Mouse (Mus musculus): ENCODE results near the gene Ldlrad3. TPM values are rescaled to one million over a fixed set of nuclear protein-coding genes. Genes with fewer than 3 reads are reported as not detected.

Ldlrad3 gene
- polyA plus RNA-seq, 1 experiment: 18.5 TPM

DNA sequence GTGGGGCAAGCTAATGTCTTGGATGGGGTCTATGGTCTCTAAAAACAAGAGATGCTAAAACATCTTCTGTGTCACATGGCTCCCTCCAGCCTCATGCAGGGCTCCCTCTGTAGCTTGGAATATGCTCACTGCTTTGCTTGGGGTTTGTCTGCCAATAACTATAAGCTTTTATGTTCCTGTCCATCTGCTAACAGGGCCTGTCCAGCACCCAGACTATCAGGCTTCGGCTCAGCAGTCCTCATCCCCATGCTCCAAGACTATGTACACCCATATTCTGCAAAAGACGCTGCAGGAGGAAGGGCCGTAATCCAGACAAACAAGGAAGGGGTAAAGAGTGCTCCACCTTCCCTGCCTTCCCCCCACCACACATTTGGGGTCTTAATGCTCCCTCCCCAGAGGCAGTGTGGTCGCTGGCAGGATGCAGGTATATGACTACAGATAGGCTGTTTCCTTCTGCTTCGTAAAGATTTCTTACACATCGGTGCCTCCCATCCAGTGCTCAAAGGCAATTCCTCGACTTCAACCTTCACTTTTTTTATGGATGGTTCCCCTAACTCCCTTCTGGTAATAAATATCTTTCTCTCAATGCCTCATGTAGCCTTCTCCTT, 123.2 kb downstream of the Ldlrad3 start:
- peaks cover 10% of the 10 kb centered on the region for H3K4me1 ChIP-seq (ENCODE audit: control insufficient read depth, insufficient read depth, low read length)
- no peaks in the 10 kb centered on the region for H3K27me3 ChIP-seq (replicated peaks; ENCODE audit: control insufficient read depth, insufficient read depth, low read length)
- no peak for DNase-seq
- 81% methylated on average over 7 of the region's 7 CpGs for WGBS
- TF ChIP-seq CTCF (conservative IDR thresholded peaks at IDR 0.05; ENCODE audit: insufficient read depth, insufficient read length, low read depth, low read length) (no peak), POLR2A (IDR thresholded peaks at IDR 0.05; ENCODE audit: low read depth, low read length) (no peak)
- H3K36me3 ChIP-seq (ENCODE audit: control insufficient read depth, insufficient read depth, low read length): no peaks in the 10 kb centered on the region
- no peak overlapping the region for H3K4me3 ChIP-seq (ENCODE audit: insufficient read depth, low read depth, low read length)
- no peak overlapping the region for H3K27ac ChIP-seq (ENCODE audit: insufficient read depth, low read depth, low read length)

DNA sequence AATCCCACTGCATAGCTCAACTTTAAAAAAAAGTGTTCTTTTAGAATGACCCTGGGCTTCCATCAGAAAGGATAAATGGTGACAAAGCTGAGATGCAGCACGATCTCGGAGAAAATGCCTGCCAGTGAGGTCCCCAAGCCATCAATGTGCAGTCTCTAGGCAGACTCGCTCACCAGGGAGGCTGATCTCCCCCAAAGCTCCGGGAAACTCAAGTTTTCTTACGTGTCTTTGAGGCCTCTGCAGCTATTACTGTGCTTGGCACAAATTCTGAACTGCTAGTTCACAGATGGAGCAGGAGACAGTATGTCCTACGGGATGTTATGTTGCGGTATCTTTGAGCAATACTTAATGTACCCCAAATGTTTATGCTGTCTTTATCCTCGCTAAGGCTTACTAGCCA, 124.3 kb downstream of the Ldlrad3 start:
- peaks cover 10% of the 10 kb centered on the region for H3K4me1 ChIP-seq (ENCODE audit: control insufficient read depth, insufficient read depth, low read length)
- WGBS: 88% methylated on average over 8 of the region's 8 CpGs
- no peaks in the 10 kb centered on the region for H3K27me3 ChIP-seq (replicated peaks; ENCODE audit: control insufficient read depth, insufficient read depth, low read length)
- H3K4me3 ChIP-seq (ENCODE audit: insufficient read depth, low read depth, low read length): no peak overlapping the region
- H3K27ac ChIP-seq (ENCODE audit: insufficient read depth, low read depth, low read length): no peak overlapping the region
- no peaks in the 10 kb centered on the region for H3K36me3 ChIP-seq (ENCODE audit: control insufficient read depth, insufficient read depth, low read length)
- DNase-seq: no peak
- no peak for TF ChIP-seq CTCF (conservative IDR thresholded peaks at IDR 0.05; ENCODE audit: insufficient read depth, insufficient read length, low read depth, low read length)
- TF ChIP-seq POLR2A (IDR thresholded peaks at IDR 0.05; ENCODE audit: low read depth, low read length): no peak

DNA sequence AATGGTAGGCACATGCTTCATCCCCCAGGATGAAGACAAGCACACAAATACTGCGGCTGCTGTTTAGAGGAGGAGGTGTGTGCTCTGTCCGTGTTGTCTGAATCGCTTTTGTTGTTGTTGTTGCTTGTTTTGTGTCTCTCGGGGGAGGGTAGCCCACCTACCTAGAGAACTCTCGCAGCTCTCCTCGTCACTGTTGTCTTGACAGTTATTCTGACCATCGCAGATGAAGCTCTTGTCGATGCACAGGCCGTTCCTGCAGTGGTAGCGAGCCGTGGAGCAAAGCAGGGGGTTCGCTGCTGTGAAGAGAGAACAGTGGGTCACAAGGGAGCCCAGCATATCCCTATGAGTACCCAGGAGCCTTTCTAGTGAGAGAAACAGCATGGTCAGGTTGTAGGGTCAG, 128.4 kb downstream of the Ldlrad3 start:
- Histone ChIP-seq H3K4me1 (ENCODE audit: control insufficient read depth, insufficient read depth, low read length) (peaks cover 9% of the 10 kb centered on the region), H3K4me3 (ENCODE audit: insufficient read depth, low read depth, low read length) (no peak overlapping the region), H3K36me3 (ENCODE audit: control insufficient read depth, insufficient read depth, low read length) (no peaks in the 10 kb centered on the region), H3K27me3 (replicated peaks; ENCODE audit: control insufficient read depth, insufficient read depth, low read length) (no peaks in the 10 kb centered on the region), H3K27ac (ENCODE audit: insufficient read depth, low read depth, low read length) (no peak overlapping the region)
- TF ChIP-seq POLR2A (IDR thresholded peaks at IDR 0.05; ENCODE audit: low read depth, low read length) (no peak), CTCF (conservative IDR thresholded peaks at IDR 0.05; ENCODE audit: insufficient read depth, insufficient read length, low read depth, low read length) (no peak)
- no peak for DNase-seq
- WGBS: 91% methylated on average over 12 of the region's 12 CpGs

DNA sequence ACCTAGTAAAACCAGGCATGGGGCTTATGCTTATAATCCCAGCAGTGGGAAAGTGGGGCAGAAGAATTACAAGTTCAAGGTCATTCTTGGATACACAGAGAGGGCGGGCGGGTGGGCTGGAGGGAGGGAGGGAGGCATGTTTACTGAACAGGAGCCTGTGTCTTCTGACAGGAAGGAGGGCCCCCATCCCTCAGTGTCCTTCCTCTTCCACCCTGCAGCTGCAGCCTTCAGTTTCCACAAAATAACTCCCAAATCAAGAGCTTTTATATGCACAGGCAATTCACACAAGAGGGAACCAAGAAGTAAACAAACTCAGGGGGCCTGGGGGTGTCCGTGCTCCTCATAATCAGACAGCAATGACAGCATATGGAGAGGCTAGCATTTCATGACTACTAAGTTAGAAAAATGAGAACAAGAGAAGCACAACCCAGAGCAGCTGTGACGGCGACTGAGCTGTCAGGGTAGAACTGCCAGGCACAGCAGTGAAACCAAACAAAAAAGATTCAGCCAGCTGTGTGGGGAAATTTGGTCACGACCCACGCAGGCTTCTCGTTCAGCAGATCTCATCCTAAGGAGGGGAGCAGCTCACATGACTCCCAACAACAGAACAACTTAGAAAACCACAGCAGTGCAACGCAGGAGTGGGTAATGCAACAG, 129.0 kb downstream of the Ldlrad3 start:
- Histone ChIP-seq H3K27me3 (replicated peaks; ENCODE audit: control insufficient read depth, insufficient read depth, low read length) (no peaks in the 10 kb centered on the region), H3K4me1 (ENCODE audit: control insufficient read depth, insufficient read depth, low read length) (peaks cover 9% of the 10 kb centered on the region), H3K36me3 (ENCODE audit: control insufficient read depth, insufficient read depth, low read length) (no peaks in the 10 kb centered on the region), H3K27ac (ENCODE audit: insufficient read depth, low read depth, low read length) (no peak overlapping the region), H3K4me3 (ENCODE audit: insufficient read depth, low read depth, low read length) (no peak overlapping the region)
- TF ChIP-seq CTCF (conservative IDR thresholded peaks at IDR 0.05; ENCODE audit: insufficient read depth, insufficient read length, low read depth, low read length) (no peak), POLR2A (IDR thresholded peaks at IDR 0.05; ENCODE audit: low read depth, low read length) (no peak)
- WGBS: 67% methylated on average over 9 of the region's 9 CpGs
- no peak for DNase-seq

DNA sequence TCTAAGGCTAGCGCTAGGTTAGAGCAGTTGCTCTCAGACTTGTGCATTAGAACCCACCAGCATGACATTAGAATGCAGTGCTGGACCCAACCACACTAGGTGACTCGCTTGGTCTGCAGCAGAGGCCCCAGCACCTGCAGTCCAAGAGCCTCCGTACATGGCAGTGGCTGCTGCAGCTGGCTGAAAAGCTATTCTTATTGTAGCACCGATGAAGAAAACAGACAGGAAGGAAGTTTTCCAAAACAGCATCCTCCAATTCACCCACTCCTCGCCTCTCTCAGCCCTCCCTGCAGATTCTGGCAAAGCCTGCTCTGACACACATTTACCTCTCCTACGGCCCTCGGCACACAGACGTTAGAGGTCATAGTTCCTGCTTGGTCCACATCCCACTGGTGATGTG, 130.0 kb downstream of the Ldlrad3 start:
- Histone ChIP-seq H3K27ac (ENCODE audit: insufficient read depth, low read depth, low read length) (no peak overlapping the region), H3K4me3 (ENCODE audit: insufficient read depth, low read depth, low read length) (no peak overlapping the region), H3K4me1 (ENCODE audit: control insufficient read depth, insufficient read depth, low read length) (peaks cover 9% of the 10 kb centered on the region), H3K36me3 (ENCODE audit: control insufficient read depth, insufficient read depth, low read length) (no peaks in the 10 kb centered on the region), H3K27me3 (replicated peaks; ENCODE audit: control insufficient read depth, insufficient read depth, low read length) (no peaks in the 10 kb centered on the region)
- peak; percentile 23 for DNase-seq
- 52% methylated on average over 8 of the region's 8 CpGs for WGBS
- TF ChIP-seq CTCF (conservative IDR thresholded peaks at IDR 0.05; ENCODE audit: insufficient read depth, insufficient read length, low read depth, low read length) (no peak), POLR2A (IDR thresholded peaks at IDR 0.05; ENCODE audit: low read depth, low read length) (no peak)

DNA sequence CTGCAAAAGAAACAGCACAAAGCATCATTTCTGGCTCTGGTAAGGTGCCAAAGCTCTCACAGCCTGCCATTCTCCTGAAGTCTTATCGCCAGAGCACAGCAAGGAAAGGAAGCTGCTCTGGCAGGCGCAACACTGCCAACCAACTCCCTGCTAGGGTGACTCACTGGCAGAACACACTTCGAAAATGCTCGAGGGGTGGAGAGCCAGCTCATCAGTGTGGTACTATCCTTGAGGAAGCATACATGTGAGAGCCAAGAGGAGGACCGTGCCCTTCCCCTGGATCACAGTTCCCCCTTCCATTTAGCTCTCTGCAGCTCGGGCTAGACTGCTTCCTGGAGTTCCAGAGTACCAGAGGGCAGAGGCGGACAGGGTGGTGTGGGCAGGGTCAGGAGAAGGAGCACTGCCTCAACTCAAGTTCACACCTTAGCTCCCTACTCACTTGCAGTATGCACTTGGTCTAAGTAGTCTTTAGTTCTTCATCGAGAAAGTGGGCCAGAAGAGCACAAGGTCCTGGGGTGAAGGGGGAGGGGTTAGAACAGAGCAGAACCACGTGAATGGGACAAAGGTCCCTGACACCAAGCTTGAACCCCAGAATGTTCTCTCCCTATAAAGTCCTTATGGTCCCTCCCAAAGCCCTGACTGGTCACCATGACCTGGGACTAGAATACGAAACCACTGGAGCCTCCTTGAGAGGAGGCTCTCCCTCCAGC, 133.1 kb downstream of the Ldlrad3 start:
- TF ChIP-seq POLR2A (IDR thresholded peaks at IDR 0.05; ENCODE audit: low read depth, low read length) (no peak), CTCF (conservative IDR thresholded peaks at IDR 0.05; ENCODE audit: insufficient read depth, insufficient read length, low read depth, low read length) (no peak)
- Histone ChIP-seq H3K36me3 (ENCODE audit: control insufficient read depth, insufficient read depth, low read length) (no peaks in the 10 kb centered on the region), H3K4me1 (ENCODE audit: control insufficient read depth, insufficient read depth, low read length) (peaks cover 17% of the 10 kb centered on the region), H3K27ac (ENCODE audit: insufficient read depth, low read depth, low read length) (no peak overlapping the region), H3K4me3 (ENCODE audit: insufficient read depth, low read depth, low read length) (no peak overlapping the region), H3K27me3 (replicated peaks; ENCODE audit: control insufficient read depth, insufficient read depth, low read length) (no peaks in the 10 kb centered on the region)
- DNase-seq: peak; percentile 55
- 55% methylated on average over 10 of the region's 10 CpGs for WGBS

DNA sequence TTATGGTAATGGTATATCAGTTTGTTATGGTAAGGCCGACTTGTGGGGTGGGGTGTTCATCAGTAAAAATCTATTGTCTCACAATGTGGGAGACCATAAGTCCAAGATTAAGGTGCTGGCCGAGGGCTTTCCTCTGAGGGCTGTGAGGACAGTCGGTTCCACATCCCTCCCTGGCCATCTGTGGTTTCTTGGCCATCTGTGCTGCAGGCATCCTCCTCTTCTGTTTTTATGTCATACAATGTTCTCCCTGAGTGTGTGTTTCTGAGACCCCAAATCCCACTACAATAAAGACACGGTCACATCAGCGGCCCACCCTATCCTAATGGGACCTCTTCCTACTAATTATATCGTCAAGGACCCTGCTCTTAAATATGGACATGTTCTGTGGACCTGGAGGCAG, 133.8 kb downstream of the Ldlrad3 start:
- Histone ChIP-seq H3K4me3 (ENCODE audit: insufficient read depth, low read depth, low read length) (no peak overlapping the region), H3K4me1 (ENCODE audit: control insufficient read depth, insufficient read depth, low read length) (peaks cover 17% of the 10 kb centered on the region), H3K27me3 (replicated peaks; ENCODE audit: control insufficient read depth, insufficient read depth, low read length) (no peaks in the 10 kb centered on the region), H3K27ac (ENCODE audit: insufficient read depth, low read depth, low read length) (no peak overlapping the region), H3K36me3 (ENCODE audit: control insufficient read depth, insufficient read depth, low read length) (no peaks in the 10 kb centered on the region)
- WGBS: 92% methylated on average over 6 of the region's 6 CpGs
- TF ChIP-seq POLR2A (IDR thresholded peaks at IDR 0.05; ENCODE audit: low read depth, low read length): no peak
- no peak for TF ChIP-seq CTCF (conservative IDR thresholded peaks at IDR 0.05; ENCODE audit: insufficient read depth, insufficient read length, low read depth, low read length)
- no peak for DNase-seq

Data from kidney, adult 2 months (tissue).